Mouse (Mus musculus) erythroblast, embryonic 14.5 days (primary cell): ENCODE measurements around the gene 4921517D22Rik.

Source experiments
- GATA1 ChIP-seq: IDR thresholded peaks from 2 replicates; pipeline ENCODE4 v1.6.1; 2012; ENCODE audit warnings: low read length, inconsistent platforms, mixed read lengths
- TAL1 ChIP-seq: IDR thresholded peaks from 3 replicates; pipeline ENCODE4 v1.6.1; 2012; ENCODE audit warnings: low read length, inconsistent platforms, mixed read lengths

DNA sequence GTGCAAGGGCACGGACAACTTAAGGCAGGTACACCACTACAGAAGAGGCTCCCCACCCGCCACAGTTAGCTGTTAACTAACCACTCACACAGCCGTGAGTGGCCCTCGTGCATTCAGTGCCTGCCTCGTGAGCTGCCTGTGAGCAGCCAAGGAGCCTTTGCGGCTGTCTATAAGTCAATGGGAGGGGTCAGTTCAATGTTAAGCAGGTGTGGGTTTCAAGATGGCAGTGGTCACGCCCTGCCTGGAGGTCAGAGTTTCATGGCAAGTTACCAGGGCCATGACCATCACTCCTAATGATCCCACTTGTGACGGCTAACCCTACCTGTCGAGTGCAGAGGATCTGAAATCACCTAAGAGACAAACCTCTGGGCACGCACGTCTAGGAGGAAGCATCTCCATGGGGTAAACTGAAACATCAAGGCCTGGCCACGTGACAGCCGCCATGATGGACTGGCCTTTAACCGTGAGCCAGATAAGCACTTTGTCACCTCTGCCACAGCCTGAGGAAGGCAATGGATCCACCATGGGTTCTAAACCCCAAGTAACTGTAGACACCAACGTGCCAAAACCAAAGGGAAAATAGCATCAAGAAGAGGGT is 38.1 kb downstream of the 4921517D22Rik start:
- TF ChIP-seq GATA1 (no peak), TAL1 (no peak)
